Mouse (Mus musculus): Measurements from ENCODE around the gene 2810408A11Rik. TPM values are rescaled to one million over a fixed set of nuclear protein-coding genes. Genes with fewer than 3 reads are reported as not detected.

2810408A11Rik gene
- 1 to 10 TPM; 1.6 to 2.0 TPM for polyA plus RNA-seq (2017; shearing (Covaris generic))

- peak; percentile 95 for ATAC-seq
These were observed at the start of gene 2810408A11Rik, which contains the start of gene Neurl4 for GRCm38 (mm10) chr11:69900471-69901405. 2810408A11Rik (minus strand) TSS chr11:69900987. Neurl4 (plus strand) TSS chr11:69901072.

- peak; percentile 75 for ATAC-seq
These were observed 48.0 kb upstream of the 2810408A11Rik start for GRCm38 (mm10) chr11:69948763-69949150.

- ATAC-seq = peak; percentile 87
These were observed 47.4 kb upstream of the 2810408A11Rik start, which contains the start of gene Slc2a4 for GRCm38 (mm10) chr11:69948066-69948762. Slc2a4 (minus strand) TSS chr11:69948188.

DNA sequence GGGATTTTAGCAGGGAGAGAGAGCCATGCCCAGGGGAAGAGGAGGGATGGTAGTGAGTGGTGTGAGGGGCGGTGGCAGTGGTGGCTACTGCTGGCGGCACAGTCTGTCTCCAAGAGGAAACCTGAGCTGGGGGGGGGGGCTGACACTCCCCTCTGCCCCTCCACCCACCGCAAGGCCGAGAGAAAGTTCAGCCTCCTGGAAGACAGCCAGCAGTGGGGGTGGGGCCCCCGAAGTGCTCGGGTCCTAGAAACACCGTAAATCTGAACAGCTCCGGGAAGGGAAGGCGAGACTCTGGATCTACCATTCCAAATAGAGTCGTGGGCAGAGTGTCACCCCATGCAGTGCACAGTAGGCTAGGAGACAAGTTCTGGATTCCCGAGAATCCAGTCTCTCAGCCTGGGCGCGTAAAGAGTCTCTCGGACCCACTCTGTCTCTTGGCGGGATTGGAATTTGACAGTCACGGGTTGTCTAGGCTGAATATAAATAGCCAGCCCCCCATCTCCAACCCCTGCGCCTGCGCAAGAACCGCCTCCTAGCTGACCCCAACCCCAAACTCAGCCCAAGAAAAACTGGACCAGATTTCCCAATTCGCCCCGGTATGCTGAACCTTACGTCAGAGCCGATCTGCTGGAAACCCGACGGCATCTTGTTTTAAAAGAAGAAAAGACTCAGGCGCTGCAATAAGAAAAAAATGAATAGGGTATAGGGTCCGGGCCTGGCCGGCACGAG, 46.7 kb upstream of the 2810408A11Rik start:
- no peak for ATAC-seq

DNA sequence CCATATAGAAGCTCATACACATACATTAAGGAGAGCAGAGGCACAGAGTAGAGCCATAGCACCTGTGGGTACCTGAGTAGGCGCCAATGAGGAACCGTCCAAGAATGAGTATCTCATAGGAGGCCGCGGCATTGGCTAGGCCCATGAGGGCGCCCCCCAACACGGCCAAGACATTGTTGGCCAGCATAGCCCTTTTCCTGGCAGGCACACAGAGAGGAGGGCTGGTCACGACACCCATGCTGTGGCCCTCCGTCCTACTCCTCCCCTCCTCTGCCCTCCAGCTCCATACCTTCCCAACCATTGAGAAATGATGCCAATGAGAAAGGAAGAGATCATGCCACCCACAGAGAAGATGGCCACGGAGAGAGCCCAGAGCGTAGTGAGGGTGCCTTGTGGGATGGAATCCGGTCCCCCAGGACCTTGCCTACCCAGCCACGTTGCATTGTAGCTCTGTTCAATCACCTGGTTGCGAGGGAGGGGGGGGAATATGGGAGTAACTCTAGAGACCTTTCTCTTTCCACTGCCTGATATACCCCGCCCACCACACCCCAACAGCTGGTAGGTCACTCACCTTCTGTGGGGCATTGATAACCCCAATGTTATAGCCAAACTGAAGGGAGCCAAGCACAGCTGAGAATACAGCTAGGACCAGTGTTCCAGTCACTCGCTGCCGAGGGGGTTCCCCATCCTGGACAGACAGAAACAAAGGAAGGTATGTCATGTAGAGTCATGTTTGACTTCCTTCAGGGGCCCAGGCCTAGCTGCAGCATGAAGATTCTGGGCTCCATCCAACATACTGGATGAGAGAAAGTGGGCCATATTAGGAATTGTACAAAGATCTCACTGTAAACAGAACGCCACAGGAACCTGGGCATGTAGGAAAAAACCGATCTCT, 45.5 kb upstream of the 2810408A11Rik start:
- ATAC-seq = no peak

DNA sequence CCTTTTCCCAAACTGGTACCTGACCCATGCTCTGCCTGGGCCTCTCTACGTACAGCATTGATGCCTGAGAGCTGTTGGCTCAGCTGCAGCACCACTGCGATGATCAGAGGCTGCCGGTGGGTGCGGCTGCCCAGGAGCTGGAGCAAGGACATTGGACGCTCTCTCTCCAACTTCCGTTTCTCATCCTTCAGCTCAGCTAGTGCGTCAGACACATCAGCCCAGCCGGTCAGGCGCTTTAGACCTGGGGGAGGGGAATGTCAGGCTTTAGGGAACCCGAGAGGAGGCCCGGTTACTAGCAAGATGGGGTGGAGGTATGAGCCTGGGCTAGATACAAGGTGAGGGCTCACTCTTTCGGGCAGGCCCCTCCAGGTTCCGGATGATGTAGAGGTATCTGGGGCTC, 44.4 kb upstream of the 2810408A11Rik start:
- ATAC-seq = no peak

GRCm38 (mm10) chr11:69940962-69941361, 40.2 kb upstream of the 2810408A11Rik start:
- no peak for ATAC-seq

GRCm38 (mm10) chr11:69939731-69940130, 38.9 kb upstream of the 2810408A11Rik start:
- no peak for ATAC-seq

GRCm38 (mm10) chr11:69939181-69939580, 38.4 kb upstream of the 2810408A11Rik start:
- ATAC-seq = no peak

DNA sequence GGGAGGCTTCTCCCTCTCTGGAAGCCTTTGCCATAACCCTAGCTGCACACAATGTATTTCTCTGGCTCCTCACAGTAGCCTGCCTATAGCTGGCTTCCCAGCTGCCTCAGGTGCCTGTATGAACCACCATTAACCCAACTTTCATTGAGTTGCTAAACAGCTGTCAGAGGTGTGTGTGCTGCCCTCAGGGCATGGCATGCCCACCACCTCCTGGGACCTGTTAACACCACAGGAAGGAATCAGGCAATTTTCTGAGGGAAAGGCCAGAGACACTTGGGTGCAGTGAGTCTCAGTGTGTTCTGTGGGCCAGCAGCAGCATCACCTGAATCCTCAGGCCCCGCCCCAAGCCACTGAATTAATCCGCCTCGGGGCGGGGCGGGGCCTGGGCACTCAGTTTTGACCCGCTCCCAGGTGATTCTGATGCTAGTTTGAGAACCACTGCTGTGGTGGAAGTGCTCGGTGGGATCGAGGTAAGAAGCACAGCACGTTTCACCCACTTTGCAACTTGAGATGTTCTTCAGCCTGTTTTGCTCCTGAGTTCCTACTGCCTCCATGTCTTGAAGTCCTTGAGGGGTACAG, 37.7 kb upstream of the 2810408A11Rik start:
- no peak for ATAC-seq

DNA sequence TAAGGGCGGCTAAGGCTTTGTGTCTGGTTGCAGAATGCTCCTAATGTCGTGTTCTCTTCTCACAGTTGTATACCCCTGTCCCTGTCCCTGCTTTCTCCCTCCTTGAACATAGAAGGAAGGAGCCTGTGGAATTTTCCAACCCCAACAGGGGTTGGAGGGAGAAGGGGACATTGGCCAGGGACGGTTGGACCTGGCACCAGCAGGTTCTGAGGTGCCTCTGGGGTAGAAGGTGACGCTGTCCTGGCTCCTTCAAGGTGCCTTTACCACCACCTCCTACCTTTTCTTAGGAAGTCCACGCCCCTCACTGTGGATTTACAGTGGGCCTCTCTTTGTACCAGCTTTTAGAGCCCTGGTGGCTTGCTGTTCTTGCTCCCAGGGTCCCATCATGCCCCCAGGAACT, 37.0 kb upstream of the 2810408A11Rik start:
- ATAC-seq = no peak

GRCm38 (mm10) chr11:69937385-69937784, 36.6 kb upstream of the 2810408A11Rik start:
- no peak for ATAC-seq

GRCm38 (mm10) chr11:69936714-69937347, 36.0 kb upstream of the 2810408A11Rik start:
- ATAC-seq = no peak

- no peak for ATAC-seq
These were observed 35.4 kb upstream of the 2810408A11Rik start for GRCm38 (mm10) chr11:69936156-69936555.

- peak; percentile 83 for ATAC-seq
These were observed 34.5 kb upstream of the 2810408A11Rik start, which contains the start of gene Ybx2 for GRCm38 (mm10) chr11:69935137-69935879. Ybx2 (plus strand) TSS chr11:69935796.

GRCm38 (mm10) chr11:69934681-69935080, 33.9 kb upstream of the 2810408A11Rik start:
- no peak for ATAC-seq

DNA sequence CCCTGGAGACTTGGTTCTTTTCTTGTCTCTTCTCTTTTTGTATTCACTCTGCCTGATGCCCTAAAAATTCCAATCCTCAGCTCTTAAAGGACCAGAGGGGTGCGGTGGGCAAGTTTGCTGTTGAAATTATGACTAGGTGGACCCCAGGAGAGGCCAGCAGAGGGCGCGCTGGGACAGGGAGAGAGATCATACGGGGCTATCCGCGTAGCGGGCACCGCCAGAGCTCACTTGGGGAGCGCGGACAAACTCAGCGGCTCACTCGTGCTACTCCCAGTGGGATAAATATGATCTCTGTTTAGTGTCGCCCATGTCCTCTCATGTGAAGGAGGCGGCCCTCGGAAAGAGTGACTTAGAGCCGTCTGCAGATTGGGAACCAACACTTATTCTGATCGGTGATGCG, 33.4 kb upstream of the 2810408A11Rik start:
- peak; percentile 75 for ATAC-seq

- no peak for ATAC-seq
These were observed 32.3 kb upstream of the 2810408A11Rik start for GRCm38 (mm10) chr11:69933066-69933465.

DNA sequence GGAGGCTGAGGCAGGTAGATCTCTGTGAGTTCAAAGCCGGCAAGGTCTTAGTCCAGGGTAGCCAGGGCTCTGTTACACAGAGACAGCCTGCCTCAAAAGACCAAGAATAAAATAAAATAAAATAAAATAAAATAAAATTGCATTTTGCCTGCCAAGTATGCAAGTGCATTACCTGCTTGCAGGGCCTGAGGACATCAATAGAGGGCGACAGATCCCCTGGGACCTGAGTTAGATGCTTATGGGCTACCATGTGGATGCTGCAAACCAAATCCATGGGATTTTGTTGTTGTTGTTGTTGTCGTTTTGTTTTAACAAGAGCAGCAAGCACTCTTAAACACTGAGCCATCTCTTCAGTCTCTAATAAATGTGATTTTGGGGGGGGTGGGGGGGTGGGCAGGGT, 31.5 kb upstream of the 2810408A11Rik start:
- ATAC-seq = no peak

- ATAC-seq = no peak
These were observed 31.0 kb upstream of the 2810408A11Rik start for GRCm38 (mm10) chr11:69931769-69932168.
